Mouse (Mus musculus) small intestine, adult 10 weeks (tissue): ENCODE results near the gene Trpv2. TPM values are rescaled to one million over a fixed set of nuclear protein-coding genes. Genes with fewer than 3 reads are reported as not detected.

Experiments used
- polyA plus RNA-seq: library from polyadenylated mRNA; stranded (reverse); fragments of 350-450 nt; fragmentation: Illumina TruSeq; extraction: RNeasy Lipid Tissue Mini Kit (QIAGEN cat#74804); gene quantifications from one replicate; pipeline ENCODE4 v1.2.3, GENCODE M21; 2014; ENCODE audit warnings: low replicate concordance

Gene Trpv2
- polyA plus RNA-seq = not detected

GRCm38 (mm10) chr11:62573959-62574702, at the start of gene Trpv2:
Gene Trpv2, plus strand, starts transcription at chr11:62574486.

GRCm38 (mm10) chr11:62539089-62539890, 35.0 kb upstream of the Trpv2 start, which contains the start of gene Cenpv:
Gene Cenpv, minus strand, starts transcription at chr11:62539261.

GRCm38 (mm10) chr11:62550727-62551225, 23.5 kb upstream of the Trpv2 start, which contains the start of gene Ubb:
Gene Ubb, plus strand, starts transcription at chr11:62551171.

DNA sequence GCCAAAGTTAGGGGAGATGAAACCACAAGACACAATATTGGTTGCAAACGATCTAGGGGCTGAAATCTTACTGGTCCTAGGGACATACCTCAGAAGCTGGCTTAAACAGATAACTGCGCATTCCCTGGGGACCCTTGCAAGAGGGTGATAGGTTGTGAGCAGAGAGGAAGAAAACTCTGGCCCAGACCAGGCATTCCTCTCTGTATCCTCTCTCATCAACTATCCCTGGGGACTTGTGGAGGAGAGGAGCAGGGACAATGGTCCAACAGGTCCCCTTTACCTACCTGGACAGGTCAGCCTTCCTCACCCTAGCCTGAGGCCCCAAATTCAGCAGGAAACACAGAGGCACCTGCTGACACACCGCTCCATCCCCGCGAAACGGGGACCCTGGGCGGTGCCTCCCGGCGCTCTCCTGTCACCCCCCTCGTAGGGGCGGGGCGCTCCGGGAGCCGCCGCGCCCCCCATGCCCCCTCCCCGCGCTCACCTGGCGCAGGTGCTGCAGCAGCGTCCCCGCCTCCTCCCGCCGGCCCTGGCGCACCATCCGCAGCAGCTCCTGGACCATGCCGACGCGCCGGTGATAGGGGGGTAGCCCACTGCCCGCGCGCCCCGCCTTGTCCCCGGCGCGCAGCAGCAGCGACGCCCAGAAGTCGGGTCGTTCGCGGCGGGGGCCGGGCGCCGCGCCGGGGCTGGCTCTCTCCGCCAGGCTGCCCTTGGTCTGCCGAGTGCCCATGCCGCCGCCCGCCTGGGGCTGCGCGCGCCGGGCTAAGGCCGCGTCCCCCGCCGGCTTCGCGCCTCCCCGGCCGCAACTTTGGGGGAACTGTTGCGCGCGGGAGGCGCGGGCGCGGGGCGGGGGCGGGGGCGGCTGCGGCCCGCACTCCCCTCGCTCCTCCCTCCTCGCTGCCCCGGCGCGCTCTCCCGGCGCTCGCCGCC, 73.6 kb downstream of the Trpv2 start, which contains the start of gene Lrrc75a:
Lrrc75a (minus strand) TSS at position 863 of the 930 bp plus-strand sequence.

GRCm38 (mm10) chr11:62648591-62649391, 74.5 kb downstream of the Trpv2 start, which contains the start of gene Mmgt2:
Gene Mmgt2, plus strand, starts transcription at chr11:62648664.

Other genes starting within 250 kb of the Trpv2 start
- 5.2 TPM for gene Pigl, start 116.0 kb upstream of the Trpv2 start, polyA plus RNA-seq
- gene Ncor1, start 115.9 kb upstream of the Trpv2 start, polyA plus RNA-seq = 345 TPM
- 57.5 TPM for gene Cenpv, start 35.2 kb upstream of the Trpv2 start, polyA plus RNA-seq
- 39.4 TPM for gene Ubb, start 23.3 kb upstream of the Trpv2 start, polyA plus RNA-seq
- 44.6 TPM for gene Lrrc75a, start 74.0 kb downstream of the Trpv2 start, polyA plus RNA-seq
- gene Mmgt2, start 74.2 kb downstream of the Trpv2 start, polyA plus RNA-seq = 17.3 TPM
- 1.5 TPM for gene Zfp287, start 157.4 kb downstream of the Trpv2 start, polyA plus RNA-seq
- not detected for gene Gm10428, start 178.6 kb downstream of the Trpv2 start, polyA plus RNA-seq
- gene Zfp286, start 215.0 kb downstream of the Trpv2 start, polyA plus RNA-seq = 0.74 TPM
- gene Trim16, start 245.7 kb downstream of the Trpv2 start, polyA plus RNA-seq = 17.3 TPM